Mouse (Mus musculus) E14TG2a.4 (cell line): ENCODE measurements around the gene Tshz2.

Experiments
- CTCF ChIP-seq: conservative IDR thresholded peaks from 2 replicates; pipeline ENCODE4 v1.5.1; 2014; ENCODE audit warnings: low read length
- POU5F1 ChIP-seq: IDR thresholded peaks from 2 replicates; pipeline ENCODE4 v1.6.1; 2014; ENCODE audit warnings: low read length, borderline replicate concordance

- TF ChIP-seq POU5F1: no peak
- TF ChIP-seq CTCF: no peak
Measured at GRCm38 (mm10) chr2:169743910-169744309, 111.1 kb downstream of the Tshz2 start.
